Mouse (Mus musculus) brain, embryonic 14.5 days (tissue): Measurements from ENCODE around the gene Chst3.

Source experiments
- CTCF ChIP-seq: fragments of 200-500 bp; IDR thresholded peaks from 2 replicates; pipeline ENCODE4 v1.5.1; 2012; ENCODE audit warnings: inconsistent platforms, mild to moderate bottlenecking, moderate library complexity, borderline replicate concordance; ENCODE audit not compliant: insufficient read depth, insufficient read length; ENCODE audit errors: extremely low read depth
- POLR2A ChIP-seq: fragments of 200-500 bp; IDR thresholded peaks from 2 replicates; pipeline ENCODE4 v1.6.1; 2012; ENCODE audit warnings: mild to moderate bottlenecking, inconsistent platforms, borderline replicate concordance; ENCODE audit not compliant: poor library complexity, insufficient read depth, insufficient read length, severe bottlenecking; ENCODE audit errors: extremely low read depth

DNA sequence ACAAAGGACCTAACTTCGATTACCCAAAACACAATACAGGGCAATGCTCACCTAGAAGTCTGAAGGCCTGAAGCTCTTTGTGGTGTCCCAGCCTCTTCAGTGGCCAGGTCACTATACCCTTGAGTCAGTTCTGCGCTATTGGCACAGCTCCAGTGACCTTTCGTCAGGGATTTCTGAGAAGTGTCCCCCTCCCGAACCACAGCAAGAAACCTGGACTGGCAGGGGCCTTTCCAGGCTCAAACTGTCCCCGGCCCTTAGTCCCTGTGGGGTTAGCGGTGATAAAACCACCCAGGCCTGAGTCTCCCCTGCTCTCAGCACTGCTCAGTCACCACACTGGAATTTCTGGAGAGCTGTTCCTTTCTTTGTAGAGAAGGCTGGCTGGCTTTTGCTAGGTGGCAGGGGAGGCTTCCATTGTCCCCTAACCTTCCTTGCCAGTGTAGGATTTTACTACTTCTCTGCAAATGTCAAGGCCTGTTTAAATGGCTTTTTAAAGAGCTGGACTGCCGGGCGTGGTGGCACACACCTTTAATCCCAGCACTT, 11.8 kb downstream of the Chst3 start:
- TF ChIP-seq CTCF, result no peak
- no peak for TF ChIP-seq POLR2A
